Mouse (Mus musculus) right cerebral cortex, postnatal 14 days (tissue): ENCODE measurements around the gene Ggt1.

Experiments
- DNase-seq: peaks from one replicate; pipeline ENCODE4 v3.0.0; 2022

Gene Ggt1

GRCm38 (mm10) chr10:75635019-75635692, 73.8 kb downstream of the Ggt1 start:
- DNase-seq: no peak

- peak; percentile 82 for DNase-seq
Observed at GRCm38 (mm10) chr10:75635693-75636055, 74.3 kb downstream of the Ggt1 start.
